Mouse (Mus musculus): ENCODE results near the gene Colgalt2.

DNA sequence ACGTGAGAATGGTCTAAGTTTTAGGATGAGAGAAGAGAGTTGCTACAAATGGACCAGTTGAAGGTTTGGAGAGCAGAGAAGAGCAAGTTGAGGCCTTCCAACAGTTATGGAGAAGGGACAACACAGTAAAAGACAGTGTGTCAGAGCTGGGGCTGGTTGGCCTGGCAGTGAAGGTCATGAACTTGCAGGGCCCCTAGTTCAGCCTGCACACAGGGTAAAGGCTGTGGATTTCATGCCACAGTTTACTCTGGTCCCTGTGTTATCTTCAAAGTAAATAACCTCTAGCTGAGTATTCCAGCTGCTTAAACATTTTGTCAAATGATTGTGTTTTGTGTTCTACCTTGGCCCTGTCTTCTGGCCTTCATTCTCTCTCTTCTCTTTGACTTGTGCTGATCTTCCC, 922 bp upstream of the Colgalt2 start:
- TF ChIP-seq GATA1 (IDR thresholded peaks at IDR 0.05; ENCODE audit: borderline replicate concordance, low read length) (no peak), FLI1 (IDR thresholded peaks at IDR 0.05; ENCODE audit: low read length) (no peak)

Data from megakaryocyte, embryonic 14.5 days (primary cell).